Mouse (Mus musculus) embryonic facial prominence, embryonic 15.5 days (tissue): ENCODE results near the gene Ctps2. TPM values are rescaled to one million over a fixed set of nuclear protein-coding genes. Genes with fewer than 3 reads are reported as not detected.
"Not testable (repeated sequence)": the region's sequence is repeated elsewhere in the genome, so short reads cannot be mapped to it uniquely, and the experiment has no call there.

Experiments used
- ATAC-seq: fragments of 200-750 bp; cut with Nextera tagmentation; 2 replicates; pipeline ENCODE4 v1.8.0; 2017; ENCODE audit warnings: low read depth, moderate TSS enrichment; ENCODE audit not compliant: insufficient number of reproducible peaks, low FRiP score, low TSS enrichment
- H3K27ac ChIP-seq: fragments of 300-500 bp; sonication (generic); replicated peaks from 2 replicates; pipeline ENCODE4 v1.5.1; 2015; ENCODE audit warnings: mild to moderate bottlenecking, inconsistent platforms
- H3K27me3 ChIP-seq: fragments of 300-500 bp; sonication (generic); 2 replicates; pipeline ENCODE4 v1.6.1; 2015; ENCODE audit warnings: inconsistent platforms
- H3K36me3 ChIP-seq: fragments of 300-500 bp; sonication (generic); 2 replicates; pipeline ENCODE4 v1.6.1; 2015; ENCODE audit warnings: mild to moderate bottlenecking, inconsistent platforms
- H3K4me1 ChIP-seq: fragments of 300-500 bp; sonication (generic); 2 replicates; pipeline ENCODE4 v1.6.1; 2015; ENCODE audit warnings: inconsistent platforms
- H3K4me2 ChIP-seq: fragments of 300-500 bp; sonication (generic); replicated peaks from 2 replicates; pipeline ENCODE4 v1.6.1; 2015; ENCODE audit warnings: mild to moderate bottlenecking, inconsistent platforms
- H3K4me3 ChIP-seq: fragments of 300-500 bp; sonication (generic); replicated peaks from 2 replicates; pipeline ENCODE4 v1.5.1; 2015; ENCODE audit warnings: mild to moderate bottlenecking, inconsistent platforms
- H3K9ac ChIP-seq: fragments of 300-500 bp; sonication (generic); 2 replicates; pipeline ENCODE4 v1.6.1; 2015; ENCODE audit warnings: inconsistent platforms
- H3K9me3 ChIP-seq: fragments of 300-500 bp; sonication (generic); replicated peaks from 2 replicates; pipeline ENCODE4 v1.6.1; 2016; ENCODE audit warnings: inconsistent platforms
- WGBS: fragments of 180-500 bp; shearing (Covaris S2); methylation state at CpG from one replicate; pipeline ENCODE4 v1.1.7; 2015; 5-methylcytosine and 5-hydroxymethylcytosine counted together
- polyA plus RNA-seq: library from polyadenylated mRNA; unstranded; fragments of >200 nt; fragmentation: Nextera tagmentation; extraction: Ambion mirVana; gene quantifications from 2 replicates; pipeline ENCODE4 v1.2.1, GENCODE M21; 2015

The Ctps2 gene
- 71.6 and 75.0 TPM in 2 replicates for polyA plus RNA-seq

- H3K4me3 ChIP-seq, result peak within 1 kb of the TSS; percentile 60
- no peaks in the 10 kb centered on the region; the same call in 1 of the 2 replicates for H3K4me1 ChIP-seq
- H3K9ac ChIP-seq, result peak within 1 kb of the TSS; percentile 50
- no peak for ATAC-seq
- no peaks in the 10 kb centered on the region for H3K27me3 ChIP-seq
- H3K36me3 ChIP-seq, result no peaks in the 10 kb centered on the region
- peak within 1 kb of the TSS; percentile 60 for H3K4me2 ChIP-seq
- WGBS, result 30% methylated on average over 4 of the region's 4 CpGs
- no peaks in the 10 kb centered on the region for H3K9me3 ChIP-seq
- H3K27ac ChIP-seq, result peak within 1 kb of the TSS; percentile 68
Observed at GRCm38 (mm10) chrX:162900938-162901337, at the start of gene Ctps2. Gene Ctps2 (plus strand): TSS chrX:162901238.

GRCm38 (mm10) chrX:162868294-162868965 lies 32.6 kb upstream of the Ctps2 start:
- no peaks in the 10 kb centered on the region for H3K4me1 ChIP-seq
- no peak overlapping the region for H3K4me3 ChIP-seq
- 0 out of 2 replicates have a peak, but pooled peaks cover 11% of the 10 kb centered on the region for H3K36me3 ChIP-seq
- H3K27ac ChIP-seq, result no peak overlapping the region
- H3K9me3 ChIP-seq, result no peaks in the 10 kb centered on the region
- no peak overlapping the region for H3K9ac ChIP-seq
- 60% methylated on average over 3 of the region's 3 CpGs for WGBS
- no peaks in the 10 kb centered on the region for H3K27me3 ChIP-seq
- no peak overlapping the region for H3K4me2 ChIP-seq
- no peak for ATAC-seq

GRCm38 (mm10) chrX:162871734-162872517 lies 29.1 kb upstream of the Ctps2 start:
- H3K4me2 ChIP-seq, result no peak overlapping the region
- H3K9ac ChIP-seq, result no peak overlapping the region
- no peak overlapping the region for H3K27ac ChIP-seq
- H3K27me3 ChIP-seq, result no peaks in the 10 kb centered on the region
- H3K9me3 ChIP-seq, result no peaks in the 10 kb centered on the region
- WGBS, result 38% methylated on average over 4 of the region's 4 CpGs
- ATAC-seq, result no peak
- H3K36me3 ChIP-seq, result 0 out of 2 replicates have a peak, but pooled peaks cover 11% of the 10 kb centered on the region
- H3K4me1 ChIP-seq, result no peaks in the 10 kb centered on the region
- no peak overlapping the region for H3K4me3 ChIP-seq

- Histone ChIP-seq H3K27me3 (no peaks in the 10 kb centered on the region), H3K4me1 (no peaks in the 10 kb centered on the region), H3K9ac (no peak overlapping the region), H3K36me3 (peaks cover 18% of the 10 kb centered on the region; the same call in 1 of the 2 replicates), H3K4me3 (no peak overlapping the region), H3K9me3 (no peaks in the 10 kb centered on the region), H3K4me2 (no peak overlapping the region), H3K27ac (no peak overlapping the region)
- no peak for ATAC-seq
- WGBS, result 61% methylated on average over 2 of the region's 2 CpGs
Observed at GRCm38 (mm10) chrX:162873761-162874160, 27.3 kb upstream of the Ctps2 start.

- Histone ChIP-seq H3K27ac (no peak overlapping the region), H3K4me1 (no peaks in the 10 kb centered on the region), H3K36me3 (peaks cover 15% of the 10 kb centered on the region), H3K9ac (no peak overlapping the region), H3K9me3 (no peaks in the 10 kb centered on the region), H3K4me3 (no peak overlapping the region), H3K4me2 (no peak overlapping the region), H3K27me3 (no peaks in the 10 kb centered on the region)
- 83% methylated on average over 3 of the region's 3 CpGs for WGBS
- ATAC-seq, result no peak
Observed at GRCm38 (mm10) chrX:162878236-162878635, 22.8 kb upstream of the Ctps2 start.

- H3K9me3 ChIP-seq, result no peaks in the 10 kb centered on the region
- ATAC-seq, result peak; percentile 87
- no peaks in the 10 kb centered on the region for H3K27me3 ChIP-seq
- peak within 1 kb of the TSS; percentile 68 for H3K9ac ChIP-seq
- H3K36me3 ChIP-seq, result no peaks in the 10 kb centered on the region
- H3K4me2 ChIP-seq, result peak within 1 kb of the TSS; percentile 44
- no peaks in the 10 kb centered on the region for H3K4me1 ChIP-seq
- 22% methylated on average over 44 of the region's 47 CpGs for WGBS
- peak within 1 kb of the TSS; percentile 66 for H3K4me3 ChIP-seq
- H3K27ac ChIP-seq, result peak within 1 kb of the TSS; percentile 68; the same call in 1 of the 2 replicates
Observed at GRCm38 (mm10) chrX:162887931-162888511, 13.0 kb upstream of the Ctps2 start, which contains the start of gene Syap1. Gene Syap1 (minus strand): TSS chrX:162888447.

GRCm38 (mm10) chrX:162888575-162889223 lies 12.3 kb upstream of the Ctps2 start:
- not testable (repeated sequence) for H3K9ac ChIP-seq, H3K9me3 ChIP-seq, H3K36me3 ChIP-seq, H3K4me3 ChIP-seq, H3K4me1 ChIP-seq, H3K27me3 ChIP-seq, H3K4me2 ChIP-seq, H3K27ac ChIP-seq, ATAC-seq
- WGBS, result 60% methylated on average over 12 of the region's 25 CpGs

- H3K4me1 ChIP-seq, result no peaks in the 10 kb centered on the region; the same call in 1 of the 2 replicates
- 15% methylated on average over 25 of the region's 25 CpGs for WGBS
- no peaks in the 10 kb centered on the region for H3K27me3 ChIP-seq
- peak overlapping the region; percentile 68 for H3K27ac ChIP-seq
- ATAC-seq, result peak; percentile 89
- H3K9ac ChIP-seq, result peak overlapping the region; percentile 50
- H3K4me2 ChIP-seq, result peak overlapping the region; percentile 60
- H3K36me3 ChIP-seq, result no peaks in the 10 kb centered on the region
- no peaks in the 10 kb centered on the region for H3K9me3 ChIP-seq
- H3K4me3 ChIP-seq, result peak overlapping the region; percentile 60
Observed at GRCm38 (mm10) chrX:162901371-162902039, 467 bp downstream of the Ctps2 start.

- Histone ChIP-seq H3K9me3 (no peaks in the 10 kb centered on the region), H3K4me1 (no peaks in the 10 kb centered on the region; the same call in 1 of the 2 replicates), H3K4me3 (peak overlapping the region; percentile 60), H3K27ac (peak overlapping the region; percentile 68), H3K27me3 (no peaks in the 10 kb centered on the region), H3K36me3 (no peaks in the 10 kb centered on the region), H3K9ac (peak overlapping the region; percentile 50), H3K4me2 (peak overlapping the region; percentile 60)
- ATAC-seq, result peak; percentile 64
- 17% methylated on average over 29 of the region's 29 CpGs for WGBS
Observed at GRCm38 (mm10) chrX:162902040-162902734, 1.1 kb downstream of the Ctps2 start.

GRCm38 (mm10) chrX:162907554-162907953 lies 6.5 kb downstream of the Ctps2 start:
- ATAC-seq, result no peak

More at GRCm38 (mm10) chrX:162907554-162907953, 6.5 kb downstream of the Ctps2 start:
- Histone ChIP-seq H3K9me3 (no peaks in the 10 kb centered on the region), H3K36me3 (0 out of 2 replicates have a peak, but pooled peaks cover 4% of the 10 kb centered on the region), H3K27me3 (no peaks in the 10 kb centered on the region), H3K4me3 (no peak overlapping the region), H3K4me1 (no peaks in the 10 kb centered on the region; the same call in 1 of the 2 replicates), H3K9ac (no peak overlapping the region), H3K27ac (no peak overlapping the region), H3K4me2 (no peak overlapping the region)
- 77% methylated on average over 3 of the region's 3 CpGs for WGBS
